Mouse (Mus musculus) liver, embryonic 13.5 days (tissue): Measurements from ENCODE around the gene Pde4d. TPM values are rescaled to one million over a fixed set of nuclear protein-coding genes. Genes with fewer than 3 reads are reported as not detected.

Source experiments
- ATAC-seq: fragments of 200-750 bp; cut with Nextera tagmentation; 2 replicates; pipeline ENCODE4 v1.8.0; 2017; ENCODE audit warnings: low read depth, mild to moderate bottlenecking, moderate number of reproducible peaks, moderate library complexity
- DNase-seq: peaks from one replicate; pipeline ENCODE4 v3.0.0; 2022
- H3K27ac ChIP-seq: fragments of 300-500 bp; sonication (generic); 2 replicates; pipeline ENCODE4 v1.5.1; 2015; ENCODE audit warnings: moderate library complexity, mild to moderate bottlenecking, inconsistent platforms
- H3K27me3 ChIP-seq: fragments of 300-500 bp; sonication (generic); 2 replicates; pipeline ENCODE4 v1.6.1; 2015; ENCODE audit warnings: mild to moderate bottlenecking, inconsistent platforms
- H3K36me3 ChIP-seq: fragments of 300-500 bp; sonication (generic); 2 replicates; pipeline ENCODE4 v1.6.1; 2015; ENCODE audit warnings: mild to moderate bottlenecking, inconsistent platforms
- H3K4me1 ChIP-seq: fragments of 300-500 bp; sonication (generic); replicated peaks from 2 replicates; pipeline ENCODE4 v1.6.1; 2015; ENCODE audit warnings: inconsistent platforms
- H3K4me2 ChIP-seq: fragments of 300-500 bp; sonication (generic); 2 replicates; pipeline ENCODE4 v1.6.1; 2015; ENCODE audit warnings: inconsistent platforms, mild to moderate bottlenecking, moderate library complexity
- H3K4me3 ChIP-seq: fragments of 300-500 bp; sonication (generic); replicated peaks from 2 replicates; pipeline ENCODE4 v1.5.1; 2015; ENCODE audit warnings: mild to moderate bottlenecking, inconsistent platforms
- H3K9ac ChIP-seq: fragments of 300-500 bp; sonication (generic); 2 replicates; pipeline ENCODE4 v1.6.1; 2015; ENCODE audit warnings: mild to moderate bottlenecking, inconsistent platforms
- H3K9me3 ChIP-seq: fragments of 300-500 bp; sonication (generic); replicated peaks from 2 replicates; pipeline ENCODE4 v1.6.1; 2016; ENCODE audit warnings: inconsistent platforms
- WGBS: fragments of 180-500 bp; shearing (Covaris S2); methylation state at CpG from one replicate; pipeline ENCODE4 v1.1.7; 2015; ENCODE audit not compliant: insufficient replicate concordance; 5-methylcytosine and 5-hydroxymethylcytosine counted together
- polyA plus RNA-seq: library from polyadenylated mRNA; unstranded; fragments of >200 nt; fragmentation: Nextera tagmentation; extraction: Ambion mirVana; gene quantifications from 2 replicates; pipeline ENCODE4 v1.2.1, GENCODE M21; 2015

The Pde4d gene
- polyA plus RNA-seq, 1 experiment from 2014 or later = 11.8 TPM

DNA sequence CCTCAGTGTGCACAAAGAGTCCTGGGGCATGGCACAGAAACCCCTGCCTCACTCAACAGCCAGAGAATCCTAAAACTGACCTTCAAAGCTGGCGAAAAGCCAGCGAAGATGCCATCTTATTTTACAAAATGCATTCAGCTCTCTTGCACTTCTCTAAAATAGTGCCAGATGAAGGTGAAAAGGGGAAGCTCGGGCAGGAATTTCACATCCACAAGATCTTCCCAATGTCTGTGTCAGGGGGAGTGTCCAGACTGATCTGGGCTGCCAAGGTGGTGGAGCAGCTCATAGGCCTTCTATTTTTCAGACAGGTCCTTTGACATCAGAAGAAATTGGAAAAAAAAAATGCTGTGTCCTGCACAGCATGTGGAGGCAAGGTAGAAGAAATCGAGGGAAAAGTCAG lies 1110.5 kb downstream of the Pde4d start:
- Histone ChIP-seq H3K4me3 (no peak overlapping the region), H3K9me3 (no peaks in the 10 kb centered on the region), H3K4me1 (0 out of 2 replicates have a peak, but pooled peaks cover 2% of the 10 kb centered on the region), H3K36me3 (no peaks in the 10 kb centered on the region), H3K9ac (no peak overlapping the region), H3K27me3 (no peaks in the 10 kb centered on the region), H3K27ac (no peak overlapping the region), H3K4me2 (no peak overlapping the region)
- ATAC-seq = no peak
- no peak for DNase-seq
- 54% methylated on average over 4 of the region's 4 CpGs for WGBS

GRCm38 (mm10) chr13:109568638-109569468 lies 1119.1 kb downstream of the Pde4d start:
- Histone ChIP-seq H3K27me3 (no peaks in the 10 kb centered on the region), H3K4me1 (no peaks in the 10 kb centered on the region), H3K9me3 (no peaks in the 10 kb centered on the region), H3K4me2 (no peak overlapping the region), H3K36me3 (no peaks in the 10 kb centered on the region), H3K9ac (no peak overlapping the region), H3K4me3 (no peak overlapping the region), H3K27ac (no peak overlapping the region)
- no peak for DNase-seq
- 80% methylated on average over 20 of the region's 20 CpGs for WGBS
- ATAC-seq = no peak

- no peaks in the 10 kb centered on the region for H3K4me1 ChIP-seq
- H3K4me3 ChIP-seq = no peak overlapping the region
- 58% methylated on average over 5 of the region's 5 CpGs for WGBS
- ATAC-seq (no peak), DNase-seq (no peak)
- no peak overlapping the region for H3K27ac ChIP-seq
- no peak overlapping the region for H3K9ac ChIP-seq
- H3K9me3 ChIP-seq = no peaks in the 10 kb centered on the region
- H3K4me2 ChIP-seq = no peak overlapping the region
- H3K27me3 ChIP-seq = no peaks in the 10 kb centered on the region
- H3K36me3 ChIP-seq = no peaks in the 10 kb centered on the region
Observed at GRCm38 (mm10) chr13:109569491-109569890, 1119.7 kb downstream of the Pde4d start.

GRCm38 (mm10) chr13:109576725-109577124 lies 1127.0 kb downstream of the Pde4d start:
- 38% methylated on average over 1 of the region's 1 CpGs for WGBS
- H3K9ac ChIP-seq = no peak overlapping the region
- no peaks in the 10 kb centered on the region for H3K9me3 ChIP-seq
- DNase-seq (no peak), ATAC-seq (no peak)
- no peak overlapping the region for H3K4me3 ChIP-seq
- no peaks in the 10 kb centered on the region for H3K27me3 ChIP-seq
- no peak overlapping the region for H3K27ac ChIP-seq
- H3K36me3 ChIP-seq = no peaks in the 10 kb centered on the region
- H3K4me1 ChIP-seq = no peaks in the 10 kb centered on the region
- H3K4me2 ChIP-seq = no peak overlapping the region

- no peaks in the 10 kb centered on the region for H3K27me3 ChIP-seq
- H3K9ac ChIP-seq = no peak overlapping the region
- DNase-seq = no peak
- H3K36me3 ChIP-seq = no peaks in the 10 kb centered on the region
- H3K27ac ChIP-seq = no peak overlapping the region
- H3K4me1 ChIP-seq = no peaks in the 10 kb centered on the region
- no peak overlapping the region for H3K4me3 ChIP-seq
- no peaks in the 10 kb centered on the region for H3K9me3 ChIP-seq
- 68% methylated on average over 5 of the region's 5 CpGs for WGBS
- no peak for ATAC-seq
- H3K4me2 ChIP-seq = no peak overlapping the region
Observed at GRCm38 (mm10) chr13:109577454-109577853, 1127.7 kb downstream of the Pde4d start.

GRCm38 (mm10) chr13:109577901-109578300 lies 1128.2 kb downstream of the Pde4d start:
- Histone ChIP-seq H3K9ac (no peak overlapping the region), H3K27ac (no peak overlapping the region), H3K27me3 (no peaks in the 10 kb centered on the region), H3K9me3 (no peaks in the 10 kb centered on the region), H3K36me3 (no peaks in the 10 kb centered on the region), H3K4me2 (no peak overlapping the region), H3K4me3 (no peak overlapping the region), H3K4me1 (no peaks in the 10 kb centered on the region)
- ATAC-seq (no peak), DNase-seq (no peak)
- 55% methylated on average over 4 of the region's 4 CpGs for WGBS

DNA sequence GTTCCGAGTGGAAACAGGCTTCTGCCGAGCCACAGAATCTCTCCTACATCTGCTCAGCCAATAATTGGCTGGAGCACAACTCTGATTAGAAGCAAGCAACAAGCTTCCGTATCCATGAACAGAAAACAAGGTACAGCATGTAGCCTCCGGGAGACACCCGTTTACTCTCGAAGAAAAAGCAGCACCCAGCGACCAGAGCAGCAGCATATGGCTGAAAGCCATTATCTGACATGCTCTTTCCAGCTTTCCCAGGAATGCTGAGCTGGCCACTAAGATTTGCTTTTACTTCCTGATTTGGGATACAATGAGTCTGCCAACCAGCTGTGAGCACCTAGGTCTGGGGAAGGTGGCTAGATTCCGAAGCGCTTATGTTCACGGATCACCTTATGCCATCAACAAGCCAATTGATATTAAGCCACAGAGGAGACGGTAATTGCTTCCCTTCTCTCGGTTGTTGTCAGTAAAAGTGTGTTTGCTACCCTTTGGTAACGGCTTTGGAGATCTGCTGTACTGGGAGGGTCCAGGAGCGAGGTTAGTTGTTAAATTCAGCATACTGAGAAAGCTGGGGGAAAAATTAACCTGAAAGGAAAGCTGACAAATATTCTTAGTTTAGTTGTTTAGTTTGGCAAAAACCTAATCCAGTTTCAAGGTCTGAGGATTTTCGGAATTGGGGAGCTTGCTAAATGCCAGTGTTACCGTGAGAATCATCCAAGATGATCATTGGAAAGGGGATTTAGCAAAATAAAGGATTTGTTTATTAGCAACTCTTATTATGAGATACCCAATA lies 1131.7 kb downstream of the Pde4d start:
- no peaks in the 10 kb centered on the region for H3K4me1 ChIP-seq
- no peaks in the 10 kb centered on the region for H3K36me3 ChIP-seq
- H3K4me3 ChIP-seq = no peak overlapping the region
- H3K4me2 ChIP-seq = no peak overlapping the region
- H3K9me3 ChIP-seq = no peaks in the 10 kb centered on the region
- 65% methylated on average over 16 of the region's 16 CpGs for WGBS
- DNase-seq (no peak), ATAC-seq (no peak)
- no peaks in the 10 kb centered on the region for H3K27me3 ChIP-seq
- no peak overlapping the region for H3K9ac ChIP-seq
- H3K27ac ChIP-seq = no peak overlapping the region

DNA sequence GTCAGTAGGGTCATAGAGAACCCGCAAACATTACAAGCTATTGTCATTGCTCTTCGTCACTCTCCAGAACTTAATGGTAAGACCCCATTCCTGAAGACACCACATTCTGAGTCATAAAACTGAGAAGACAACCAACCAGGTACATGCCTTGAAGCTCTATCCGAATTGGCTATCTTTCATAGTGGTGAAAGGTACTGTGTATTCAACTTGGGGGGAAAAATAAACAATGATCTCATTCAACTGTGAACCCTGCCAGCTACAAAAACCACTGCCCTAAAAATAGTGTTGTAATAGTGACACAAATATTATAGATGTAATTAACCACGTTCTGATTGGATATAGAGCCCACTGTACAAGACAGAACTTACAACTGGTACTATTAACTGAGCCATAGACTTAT lies 1140.3 kb downstream of the Pde4d start:
- Histone ChIP-seq H3K4me2 (no peak overlapping the region), H3K9ac (no peak overlapping the region), H3K27ac (no peak overlapping the region), H3K4me3 (no peak overlapping the region), H3K27me3 (no peaks in the 10 kb centered on the region), H3K4me1 (no peaks in the 10 kb centered on the region), H3K9me3 (no peaks in the 10 kb centered on the region), H3K36me3 (no peaks in the 10 kb centered on the region)
- DNase-seq (no peak), ATAC-seq (no peak)
- 55% methylated on average over 4 of the region's 4 CpGs for WGBS

- no peak for ATAC-seq
- DNase-seq = no peak
- Histone ChIP-seq H3K4me2 (no peak overlapping the region), H3K9me3 (no peaks in the 10 kb centered on the region), H3K9ac (no peak overlapping the region), H3K4me3 (no peak overlapping the region), H3K27me3 (no peaks in the 10 kb centered on the region), H3K36me3 (no peaks in the 10 kb centered on the region), H3K27ac (no peak overlapping the region), H3K4me1 (no peaks in the 10 kb centered on the region)
- WGBS = 69% methylated on average over 8 of the region's 8 CpGs
Observed at GRCm38 (mm10) chr13:109592192-109592797, 1142.5 kb downstream of the Pde4d start.

DNA sequence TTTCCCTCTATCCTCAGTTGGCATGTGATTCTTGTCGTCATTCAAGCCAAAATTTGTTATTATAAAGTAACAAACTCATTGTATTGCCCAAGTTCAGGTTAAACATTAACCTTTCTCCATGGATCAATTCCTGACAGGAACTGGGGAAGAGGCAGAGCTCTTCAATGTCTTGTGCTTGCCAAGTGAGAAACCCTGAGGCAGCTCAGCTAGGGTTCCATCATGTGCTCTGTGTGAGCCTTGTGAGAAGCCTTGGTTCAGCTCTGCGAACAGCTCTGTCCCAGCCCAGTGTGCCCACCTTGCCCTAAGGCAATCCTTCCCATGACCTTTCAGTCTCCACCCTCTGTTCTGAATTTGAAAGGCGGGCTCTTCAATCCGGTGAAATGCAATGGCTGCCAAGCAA lies 1150.0 kb downstream of the Pde4d start:
- ATAC-seq (no peak), DNase-seq (no peak)
- 68% methylated on average over 4 of the region's 4 CpGs for WGBS

GRCm38 (mm10) chr13:109604017-109604416 lies 1154.3 kb downstream of the Pde4d start:
- Histone ChIP-seq H3K9me3 (no peaks in the 10 kb centered on the region), H3K9ac (no peak overlapping the region), H3K4me3 (no peak overlapping the region), H3K36me3 (no peaks in the 10 kb centered on the region), H3K27me3 (no peaks in the 10 kb centered on the region), H3K4me1 (no peaks in the 10 kb centered on the region), H3K27ac (no peak overlapping the region), H3K4me2 (no peak overlapping the region)
- WGBS = 65% methylated on average over 2 of the region's 2 CpGs
- DNase-seq (no peak), ATAC-seq (no peak)

More for the DNA sequence above, 1150.0 kb downstream of the Pde4d start:
- H3K27ac ChIP-seq = no peak overlapping the region
- no peaks in the 10 kb centered on the region for H3K4me1 ChIP-seq
- H3K9me3 ChIP-seq = no peaks in the 10 kb centered on the region
- H3K27me3 ChIP-seq = no peaks in the 10 kb centered on the region
- no peak overlapping the region for H3K9ac ChIP-seq
- no peak overlapping the region for H3K4me3 ChIP-seq
- no peaks in the 10 kb centered on the region for H3K36me3 ChIP-seq
- H3K4me2 ChIP-seq = no peak overlapping the region
